Mouse (Mus musculus): Measurements from ENCODE around the gene Sbno2. TPM values are rescaled to one million over a fixed set of nuclear protein-coding genes. Genes with fewer than 3 reads are reported as not detected.
"Not testable (repeated sequence)": the region's sequence is repeated elsewhere in the genome, so short reads cannot be mapped to it uniquely, and the experiment has no call there.

Sbno2 gene
- polyA plus RNA-seq, 1 experiment from 2014 or later: 16.1 TPM

DNA sequence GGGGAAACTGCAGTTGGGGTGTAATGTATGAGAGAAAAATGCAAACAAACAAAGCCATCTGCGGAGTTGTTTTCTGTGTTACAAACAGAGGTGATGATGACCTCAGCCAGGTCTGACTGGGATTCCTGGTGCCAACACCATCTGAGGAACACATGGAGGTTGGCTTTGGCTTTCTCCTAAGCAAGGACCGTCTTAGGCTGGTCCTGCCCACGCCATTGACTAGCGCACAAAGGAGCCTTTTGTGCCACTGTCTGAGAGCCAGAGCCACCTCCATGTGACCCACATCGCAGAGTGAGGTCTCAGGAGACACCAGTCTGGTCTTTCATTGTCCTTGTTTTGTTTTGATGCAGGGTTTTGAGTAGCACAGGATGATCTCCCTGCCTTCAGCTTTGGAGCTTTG lies 57.0 kb downstream of the Sbno2 start:
- Histone ChIP-seq H3K4me2 (replicated peaks; ENCODE audit: low read depth, low read length) (no peak overlapping the region), H3K9ac (replicated peaks; ENCODE audit: low read length) (no peak overlapping the region), H3K27ac (ENCODE audit: low read length) (peak overlapping the region; percentile 5; the same call in 1 of the 2 replicates), H3K4me1 (ENCODE audit: insufficient read depth, low read length) (peaks cover 39% of the 10 kb centered on the region), H3K4me3 (ENCODE audit: low read length) (no peak overlapping the region), H3K27me3 (ENCODE audit: insufficient read depth, low read length) (no peaks in the 10 kb centered on the region), H3K36me3 (ENCODE audit: insufficient read depth, low read length) (no peaks in the 10 kb centered on the region), H3K9me3 (ENCODE audit: low read length) (no peaks in the 10 kb centered on the region)
- 31% methylated on average over 5 of the region's 5 CpGs for WGBS
- no peak for ATAC-seq (ENCODE audit: low FRiP score, low TSS enrichment)

DNA sequence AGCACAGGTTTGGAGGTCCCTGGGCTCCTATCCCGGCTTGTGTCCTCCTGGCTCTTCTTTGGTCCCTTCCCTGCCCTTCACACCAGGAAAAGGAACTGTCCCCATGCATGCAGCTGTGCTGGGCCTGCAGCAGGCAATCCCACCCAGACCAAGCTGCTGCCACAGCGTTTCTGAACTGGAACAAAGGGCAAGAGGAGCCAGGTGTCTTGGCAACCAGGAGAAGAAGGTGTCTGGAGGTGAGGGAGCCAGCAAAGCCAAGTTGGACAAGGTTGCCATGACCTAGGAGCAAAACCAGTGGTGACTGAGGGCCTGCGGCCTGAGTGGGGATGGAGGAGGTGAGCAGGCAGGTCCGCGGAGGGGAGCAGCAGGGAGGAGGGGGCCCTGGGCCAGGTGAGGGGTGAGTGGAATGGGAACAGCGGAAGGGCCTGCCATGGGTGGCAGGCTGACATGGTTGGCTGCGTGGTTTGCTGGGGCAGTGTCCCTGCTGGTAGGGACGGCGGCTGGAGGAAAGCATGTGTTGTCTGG lies 58.3 kb downstream of the Sbno2 start, which contains the start of gene Gpx4:
Gene Gpx4 (plus strand): TSS at position 126 of the 525 bp plus-strand sequence.
- ATAC-seq (ENCODE audit: low FRiP score, low TSS enrichment): no peak
- Histone ChIP-seq H3K36me3 (ENCODE audit: insufficient read depth, low read length) (no peaks in the 10 kb centered on the region), H3K4me2 (replicated peaks; ENCODE audit: low read depth, low read length) (no peak within 1 kb of the TSS), H3K27ac (ENCODE audit: low read length) (peak within 1 kb of the TSS; percentile 67), H3K27me3 (ENCODE audit: insufficient read depth, low read length) (no peaks in the 10 kb centered on the region), H3K9ac (replicated peaks; ENCODE audit: low read length) (peak within 1 kb of the TSS; percentile 43), H3K4me1 (ENCODE audit: insufficient read depth, low read length) (peaks cover 29% of the 10 kb centered on the region), H3K4me3 (ENCODE audit: low read length) (no peak within 1 kb of the TSS), H3K9me3 (ENCODE audit: low read length) (no peaks in the 10 kb centered on the region)
- 38% methylated on average over 9 of the region's 9 CpGs for WGBS

- no peak for ATAC-seq (ENCODE audit: low FRiP score, low TSS enrichment)
- Histone ChIP-seq H3K4me3 (ENCODE audit: low read length) (no peak overlapping the region), H3K4me1 (ENCODE audit: insufficient read depth, low read length) (peaks cover 16% of the 10 kb centered on the region), H3K27me3 (ENCODE audit: insufficient read depth, low read length) (no peaks in the 10 kb centered on the region), H3K27ac (ENCODE audit: low read length) (no peak overlapping the region), H3K9me3 (ENCODE audit: low read length) (no peaks in the 10 kb centered on the region), H3K36me3 (ENCODE audit: insufficient read depth, low read length) (no peaks in the 10 kb centered on the region), H3K4me2 (replicated peaks; ENCODE audit: low read depth, low read length) (no peak overlapping the region), H3K9ac (replicated peaks; ENCODE audit: low read length) (no peak overlapping the region)
- WGBS: 87% methylated on average over 5 of the region's 5 CpGs
Measured at GRCm38 (mm10) chr10:80045766-80046165, 59.6 kb downstream of the Sbno2 start.

GRCm38 (mm10) chr10:80045364-80045763 lies 60.0 kb downstream of the Sbno2 start:
- peaks cover 14% of the 10 kb centered on the region for H3K4me1 ChIP-seq (ENCODE audit: insufficient read depth, low read length)
- 82% methylated on average over 2 of the region's 4 CpGs for WGBS
- H3K4me2 ChIP-seq (replicated peaks; ENCODE audit: low read depth, low read length); H3K9me3 ChIP-seq (ENCODE audit: low read length); H3K36me3 ChIP-seq (ENCODE audit: insufficient read depth, low read length); H3K9ac ChIP-seq (replicated peaks; ENCODE audit: low read length); H3K4me3 ChIP-seq (ENCODE audit: low read length); H3K27ac ChIP-seq (ENCODE audit: low read length); ATAC-seq (ENCODE audit: low FRiP score, low TSS enrichment); H3K27me3 ChIP-seq (ENCODE audit: insufficient read depth, low read length): not testable (repeated sequence)

DNA sequence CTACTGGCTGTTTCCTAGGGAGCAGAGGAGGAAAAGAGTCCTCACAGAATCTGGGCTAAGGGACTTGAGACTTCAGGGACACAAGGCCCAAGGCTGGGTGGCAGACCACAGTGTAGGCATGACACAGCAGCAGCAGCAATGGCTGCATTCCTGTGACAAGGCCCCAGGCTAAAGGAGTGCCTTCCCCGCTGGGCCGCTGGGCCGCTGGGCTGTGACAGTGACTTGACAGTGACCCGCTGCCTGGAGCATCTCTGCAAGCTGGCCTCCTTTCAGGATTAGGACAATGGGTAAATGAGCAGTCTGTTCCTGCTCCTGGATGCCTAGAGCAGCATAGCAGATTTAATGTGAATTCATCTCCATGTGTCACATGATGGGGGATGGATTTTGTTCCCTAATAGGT lies 61.3 kb downstream of the Sbno2 start:
- Histone ChIP-seq H3K36me3 (ENCODE audit: insufficient read depth, low read length) (no peaks in the 10 kb centered on the region), H3K4me3 (ENCODE audit: low read length) (no peak overlapping the region), H3K4me2 (replicated peaks; ENCODE audit: low read depth, low read length) (no peak overlapping the region), H3K27ac (ENCODE audit: low read length) (no peak overlapping the region), H3K4me1 (ENCODE audit: insufficient read depth, low read length) (peaks cover 11% of the 10 kb centered on the region), H3K9me3 (ENCODE audit: low read length) (no peaks in the 10 kb centered on the region), H3K27me3 (ENCODE audit: insufficient read depth, low read length) (no peaks in the 10 kb centered on the region), H3K9ac (replicated peaks; ENCODE audit: low read length) (no peak overlapping the region)
- 52% methylated on average over 4 of the region's 4 CpGs for WGBS
- no peak for ATAC-seq (ENCODE audit: low FRiP score, low TSS enrichment)

GRCm38 (mm10) chr10:80041409-80042060 lies 63.8 kb downstream of the Sbno2 start:
- not testable (repeated sequence) for H3K4me2 ChIP-seq (replicated peaks; ENCODE audit: low read depth, low read length); H3K4me3 ChIP-seq (ENCODE audit: low read length); H3K27ac ChIP-seq (ENCODE audit: low read length); H3K9me3 ChIP-seq (ENCODE audit: low read length); H3K9ac ChIP-seq (replicated peaks; ENCODE audit: low read length); H3K27me3 ChIP-seq (ENCODE audit: insufficient read depth, low read length); ATAC-seq (ENCODE audit: low FRiP score, low TSS enrichment)
- Histone ChIP-seq H3K4me1 (ENCODE audit: insufficient read depth, low read length) (peaks cover 12% of the 10 kb centered on the region), H3K36me3 (ENCODE audit: insufficient read depth, low read length) (peaks cover 19% of the 10 kb centered on the region)
- WGBS: 78% methylated on average over 8 of the region's 8 CpGs

- H3K4me1 ChIP-seq (ENCODE audit: insufficient read depth, low read length): peaks cover 12% of the 10 kb centered on the region
- peak within 1 kb of the TSS; percentile 78 for H3K4me3 ChIP-seq (ENCODE audit: low read length)
- peak within 1 kb of the TSS; percentile 84 for H3K4me2 ChIP-seq (replicated peaks; ENCODE audit: low read depth, low read length)
- peak within 1 kb of the TSS; percentile 21; the same call in 1 of the 2 replicates for H3K27ac ChIP-seq (ENCODE audit: low read length)
- peak; percentile 96 for ATAC-seq (ENCODE audit: low FRiP score, low TSS enrichment)
- H3K36me3 ChIP-seq (ENCODE audit: insufficient read depth, low read length): peaks cover 38% of the 10 kb centered on the region
- 0% methylated on average over 40 of the region's 40 CpGs for WGBS
- peak within 1 kb of the TSS; percentile 80 for H3K9ac ChIP-seq (replicated peaks; ENCODE audit: low read length)
- H3K27me3 ChIP-seq (ENCODE audit: insufficient read depth, low read length): no peaks in the 10 kb centered on the region
- H3K9me3 ChIP-seq (ENCODE audit: low read length): no peaks in the 10 kb centered on the region
Measured at GRCm38 (mm10) chr10:80039559-80039979, 65.8 kb downstream of the Sbno2 start, which contains the start of gene Polr2e. TSS of gene Polr2e (minus strand) at chr10:80039795.

GRCm38 (mm10) chr10:80036832-80037231 lies 68.5 kb downstream of the Sbno2 start:
- WGBS: 90% methylated on average over 13 of the region's 13 CpGs
- no peak for ATAC-seq (ENCODE audit: low FRiP score, low TSS enrichment)
- Histone ChIP-seq H3K4me2 (replicated peaks; ENCODE audit: low read depth, low read length) (no peak overlapping the region), H3K9me3 (ENCODE audit: low read length) (no peaks in the 10 kb centered on the region), H3K27me3 (ENCODE audit: insufficient read depth, low read length) (no peaks in the 10 kb centered on the region), H3K4me1 (ENCODE audit: insufficient read depth, low read length) (peaks cover 33% of the 10 kb centered on the region), H3K27ac (ENCODE audit: low read length) (no peak overlapping the region), H3K4me3 (ENCODE audit: low read length) (no peak overlapping the region), H3K9ac (replicated peaks; ENCODE audit: low read length) (no peak overlapping the region), H3K36me3 (ENCODE audit: insufficient read depth, low read length) (peaks cover 40% of the 10 kb centered on the region)

DNA sequence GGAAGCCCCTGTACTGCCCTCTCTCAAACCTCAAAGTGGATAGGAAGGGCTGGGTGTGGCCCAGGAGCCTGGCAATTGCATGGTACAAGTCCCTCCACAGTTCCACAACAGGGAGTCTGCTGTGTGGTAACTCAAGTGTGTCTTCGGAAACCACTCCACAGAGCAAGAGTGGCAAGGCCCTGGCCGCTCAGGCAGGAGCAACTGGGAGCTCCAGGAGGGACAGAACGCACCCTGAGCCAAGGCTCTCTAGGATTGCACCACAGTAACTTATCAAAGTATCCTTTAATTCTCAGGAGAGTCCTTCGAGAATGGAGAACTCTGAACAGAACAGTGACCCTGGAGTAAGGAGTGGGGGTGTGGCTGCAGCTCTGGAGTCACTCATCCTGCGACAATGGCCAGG lies 69.7 kb downstream of the Sbno2 start:
- 86% methylated on average over 5 of the region's 5 CpGs for WGBS
- no peaks in the 10 kb centered on the region for H3K27me3 ChIP-seq (ENCODE audit: insufficient read depth, low read length)
- no peaks in the 10 kb centered on the region for H3K9me3 ChIP-seq (ENCODE audit: low read length)
- no peak overlapping the region for H3K9ac ChIP-seq (replicated peaks; ENCODE audit: low read length)
- H3K4me1 ChIP-seq (ENCODE audit: insufficient read depth, low read length): peaks cover 33% of the 10 kb centered on the region
- no peak for ATAC-seq (ENCODE audit: low FRiP score, low TSS enrichment)
- no peak overlapping the region for H3K4me3 ChIP-seq (ENCODE audit: low read length)
- 0 out of 2 replicates have a peak overlapping the region, but pooled peaks have one; percentile 45 for H3K27ac ChIP-seq (ENCODE audit: low read length)
- peaks cover 40% of the 10 kb centered on the region for H3K36me3 ChIP-seq (ENCODE audit: insufficient read depth, low read length)
- no peak overlapping the region for H3K4me2 ChIP-seq (replicated peaks; ENCODE audit: low read depth, low read length)

- peaks cover 40% of the 10 kb centered on the region for H3K36me3 ChIP-seq (ENCODE audit: insufficient read depth, low read length)
- 0 out of 2 replicates have a peak overlapping the region, but pooled peaks have one; percentile 45 for H3K27ac ChIP-seq (ENCODE audit: low read length)
- no peaks in the 10 kb centered on the region for H3K27me3 ChIP-seq (ENCODE audit: insufficient read depth, low read length)
- peaks cover 33% of the 10 kb centered on the region for H3K4me1 ChIP-seq (ENCODE audit: insufficient read depth, low read length)
- H3K9me3 ChIP-seq (ENCODE audit: low read length): no peaks in the 10 kb centered on the region
- 83% methylated on average over 8 of the region's 8 CpGs for WGBS
- no peak overlapping the region for H3K4me3 ChIP-seq (ENCODE audit: low read length)
- H3K4me2 ChIP-seq (replicated peaks; ENCODE audit: low read depth, low read length): no peak overlapping the region
- no peak overlapping the region for H3K9ac ChIP-seq (replicated peaks; ENCODE audit: low read length)
- ATAC-seq (ENCODE audit: low FRiP score, low TSS enrichment): no peak
Measured at GRCm38 (mm10) chr10:80035148-80035547, 70.2 kb downstream of the Sbno2 start.

Data from kidney, embryonic 16.5 days (tissue).